Mouse (Mus musculus): ENCODE measurements at regions not wholly inside any gene's neighbourhood (a gene's known extent, or its start where the extent isn't known, plus 50 kb on each side); places are given as distances from the start of the nearest gene placed in this dataset.
"Not testable (repeated sequence)": the region's sequence is repeated elsewhere in the genome, so short reads cannot be mapped to it uniquely, and the experiment has no call there.

GRCm38 (mm10) chr9:6845281-6845680, 339.0 kb downstream of the Dync2h1 start:
- H3K36me3 ChIP-seq (ENCODE audit: control insufficient read depth, insufficient read depth, low read length); H3K27ac ChIP-seq (ENCODE audit: insufficient read depth, low read depth, low read length); H3K4me3 ChIP-seq (ENCODE audit: low read depth, low read length); H3K4me1 ChIP-seq (ENCODE audit: control insufficient read depth, insufficient read depth, insufficient read length, low read length); H3K27me3 ChIP-seq (ENCODE audit: control insufficient read depth, insufficient read depth, low read length): not testable (repeated sequence)
- WGBS = 80% methylated on average over 2 of the region's 2 CpGs

- not testable (repeated sequence) for H3K4me1 ChIP-seq (ENCODE audit: control insufficient read depth, insufficient read depth, insufficient read length, low read length); H3K27ac ChIP-seq (ENCODE audit: insufficient read depth, low read depth, low read length); H3K4me3 ChIP-seq (ENCODE audit: low read depth, low read length); H3K27me3 ChIP-seq (ENCODE audit: control insufficient read depth, insufficient read depth, low read length); H3K36me3 ChIP-seq (ENCODE audit: control insufficient read depth, insufficient read depth, low read length)
- 61% methylated on average over 5 of the region's 5 CpGs for whole genome bisulfite sequencing
Observed at GRCm38 (mm10) chr9:6834936-6835335, 349.3 kb downstream of the Dync2h1 start.

GRCm38 (mm10) chr9:6834470-6834869, 349.8 kb downstream of the Dync2h1 start:
- H3K27me3 ChIP-seq (ENCODE audit: control insufficient read depth, insufficient read depth, low read length) = no peaks in the 10 kb centered on the region
- no peaks in the 10 kb centered on the region for H3K4me1 ChIP-seq (ENCODE audit: control insufficient read depth, insufficient read depth, insufficient read length, low read length)
- TF ChIP-seq POLR2A (IDR thresholded peaks at IDR 0.05; ENCODE audit: low read depth, low read length) (no peak), CTCF (IDR thresholded peaks at IDR 0.05; ENCODE audit: extremely low read depth, insufficient read length, insufficient replicate concordance, low read depth, low read length) (no peak)
- H3K4me3 ChIP-seq (ENCODE audit: low read depth, low read length) = no peak overlapping the region
- no peak overlapping the region for H3K27ac ChIP-seq (ENCODE audit: insufficient read depth, low read depth, low read length)
- H3K36me3 ChIP-seq (ENCODE audit: control insufficient read depth, insufficient read depth, low read length) = no peaks in the 10 kb centered on the region
- WGBS = 48% methylated on average over 5 of the region's 5 CpGs

GRCm38 (mm10) chr9:6832862-6833261, 351.4 kb downstream of the Dync2h1 start:
- H3K27ac ChIP-seq (ENCODE audit: insufficient read depth, low read depth, low read length) = no peak overlapping the region
- no peak for TF ChIP-seq POLR2A (IDR thresholded peaks at IDR 0.05; ENCODE audit: low read depth, low read length)
- TF ChIP-seq CTCF (IDR thresholded peaks at IDR 0.05; ENCODE audit: extremely low read depth, insufficient read length, insufficient replicate concordance, low read depth, low read length) = no peak
- H3K4me1 ChIP-seq (ENCODE audit: control insufficient read depth, insufficient read depth, insufficient read length, low read length) = no peaks in the 10 kb centered on the region
- no peaks in the 10 kb centered on the region for H3K27me3 ChIP-seq (ENCODE audit: control insufficient read depth, insufficient read depth, low read length)
- H3K4me3 ChIP-seq (ENCODE audit: low read depth, low read length) = no peak overlapping the region
- WGBS = 37% methylated on average over 2 of the region's 2 CpGs
- no peaks in the 10 kb centered on the region for H3K36me3 ChIP-seq (ENCODE audit: control insufficient read depth, insufficient read depth, low read length)

GRCm38 (mm10) chr9:6831642-6832041, 352.6 kb downstream of the Dync2h1 start:
- not testable (repeated sequence) for H3K4me3 ChIP-seq (ENCODE audit: low read depth, low read length); H3K27me3 ChIP-seq (ENCODE audit: control insufficient read depth, insufficient read depth, low read length); H3K27ac ChIP-seq (ENCODE audit: insufficient read depth, low read depth, low read length); H3K36me3 ChIP-seq (ENCODE audit: control insufficient read depth, insufficient read depth, low read length); H3K4me1 ChIP-seq (ENCODE audit: control insufficient read depth, insufficient read depth, insufficient read length, low read length)
- WGBS = 84% methylated on average over 6 of the region's 6 CpGs

GRCm38 (mm10) chr9:6826581-6826980, 357.7 kb downstream of the Dync2h1 start:
- WGBS = 78% methylated on average over 3 of the region's 3 CpGs

GRCm38 (mm10) chr9:6825609-6826008, 358.6 kb downstream of the Dync2h1 start:
- no peak overlapping the region for H3K4me3 ChIP-seq (ENCODE audit: low read depth, low read length)
- H3K36me3 ChIP-seq (ENCODE audit: control insufficient read depth, insufficient read depth, low read length) = no peaks in the 10 kb centered on the region
- TF ChIP-seq CTCF (IDR thresholded peaks at IDR 0.05; ENCODE audit: extremely low read depth, insufficient read length, insufficient replicate concordance, low read depth, low read length) = no peak
- TF ChIP-seq POLR2A (IDR thresholded peaks at IDR 0.05; ENCODE audit: low read depth, low read length) = no peak

More at GRCm38 (mm10) chr9:6826581-6826980, 357.7 kb downstream of the Dync2h1 start:
- H3K27ac ChIP-seq (ENCODE audit: insufficient read depth, low read depth, low read length) = no peak overlapping the region
- no peaks in the 10 kb centered on the region for H3K4me1 ChIP-seq (ENCODE audit: control insufficient read depth, insufficient read depth, insufficient read length, low read length)
- no peak for TF ChIP-seq CTCF (IDR thresholded peaks at IDR 0.05; ENCODE audit: extremely low read depth, insufficient read length, insufficient replicate concordance, low read depth, low read length)
- TF ChIP-seq POLR2A (IDR thresholded peaks at IDR 0.05; ENCODE audit: low read depth, low read length) = no peak
- no peak overlapping the region for H3K4me3 ChIP-seq (ENCODE audit: low read depth, low read length)
- no peaks in the 10 kb centered on the region for H3K36me3 ChIP-seq (ENCODE audit: control insufficient read depth, insufficient read depth, low read length)
- no peaks in the 10 kb centered on the region for H3K27me3 ChIP-seq (ENCODE audit: control insufficient read depth, insufficient read depth, low read length)

GRCm38 (mm10) chr9:6823946-6824345, 360.3 kb downstream of the Dync2h1 start:
- H3K36me3 ChIP-seq (ENCODE audit: control insufficient read depth, insufficient read depth, low read length); H3K4me1 ChIP-seq (ENCODE audit: control insufficient read depth, insufficient read depth, insufficient read length, low read length); H3K27ac ChIP-seq (ENCODE audit: insufficient read depth, low read depth, low read length); H3K27me3 ChIP-seq (ENCODE audit: control insufficient read depth, insufficient read depth, low read length); H3K4me3 ChIP-seq (ENCODE audit: low read depth, low read length): not testable (repeated sequence)
- WGBS = 72% methylated on average over 1 of the region's 1 CpGs

More at GRCm38 (mm10) chr9:6825609-6826008, 358.6 kb downstream of the Dync2h1 start:
- Histone ChIP-seq H3K4me1 (ENCODE audit: control insufficient read depth, insufficient read depth, insufficient read length, low read length) (no peaks in the 10 kb centered on the region), H3K27ac (ENCODE audit: insufficient read depth, low read depth, low read length) (no peak overlapping the region), H3K27me3 (ENCODE audit: control insufficient read depth, insufficient read depth, low read length) (no peaks in the 10 kb centered on the region)

Measured in small intestine, adult 2 months (tissue).